Mouse (Mus musculus) kidney, embryonic 14.5 days (tissue): ENCODE measurements around the gene Nbeal2. TPM values are rescaled to one million over a fixed set of nuclear protein-coding genes. Genes with fewer than 3 reads are reported as not detected.

Experiments used
- ATAC-seq: fragments of 200-750 bp; cut with Nextera tagmentation; 2 replicates; pipeline ENCODE4 v1.8.0; 2017; ENCODE audit warnings: moderate number of reproducible peaks, mild to moderate bottlenecking, moderate TSS enrichment, moderate library complexity; ENCODE audit not compliant: low FRiP score, low TSS enrichment
- H3K27ac ChIP-seq: fragments of 300-500 bp; sonication (generic); 2 replicates; pipeline ENCODE4 v1.5.1; 2014; ENCODE audit warnings: low read depth, mild to moderate bottlenecking, low read length, moderate library complexity, mixed read lengths
- H3K27me3 ChIP-seq: fragments of 300-500 bp; sonication (generic); 2 replicates; pipeline ENCODE4 v1.6.1; 2014; ENCODE audit warnings: mild to moderate bottlenecking, low read length; ENCODE audit not compliant: control insufficient read depth, insufficient read depth
- H3K36me3 ChIP-seq: fragments of 300-500 bp; sonication (generic); 2 replicates; pipeline ENCODE4 v1.6.1; 2014; ENCODE audit warnings: low read length, mixed read lengths; ENCODE audit not compliant: control insufficient read depth, insufficient read depth
- H3K4me1 ChIP-seq: fragments of 300-500 bp; sonication (generic); 2 replicates; pipeline ENCODE4 v1.6.1; 2014; ENCODE audit warnings: low read length, mixed read lengths; ENCODE audit not compliant: control insufficient read depth, insufficient read depth
- H3K4me2 ChIP-seq: fragments of 300-500 bp; sonication (generic); replicated peaks from 2 replicates; pipeline ENCODE4 v1.6.1; 2014; ENCODE audit warnings: low read depth, mild to moderate bottlenecking, low read length
- H3K4me3 ChIP-seq: fragments of 300-500 bp; sonication (generic); 2 replicates; pipeline ENCODE4 v1.5.1; 2014; ENCODE audit warnings: mild to moderate bottlenecking, low read length
- H3K9ac ChIP-seq: fragments of 300-500 bp; sonication (generic); 2 replicates; pipeline ENCODE4 v1.6.1; 2014; ENCODE audit warnings: low read depth, mild to moderate bottlenecking, low read length, moderate library complexity
- H3K9me3 ChIP-seq: fragments of 300-500 bp; sonication (generic); 2 replicates; pipeline ENCODE4 v1.6.1; 2016; ENCODE audit warnings: low read length; ENCODE audit not compliant: control insufficient read depth
- WGBS: fragments of 180-500 bp; shearing (Covaris S2); extraction: QIAGEN DNeasy Blood & Tissue Kit; methylation state at CpG from one replicate; pipeline ENCODE4 v1.1.7; 2014; 5-methylcytosine and 5-hydroxymethylcytosine counted together
- polyA plus RNA-seq: library from polyadenylated mRNA; unstranded; fragments of >200 nt; fragmentation: Nextera tagmentation; extraction: Ambion mirVana; gene quantifications from 2 replicates; pipeline ENCODE4 v1.2.1, GENCODE M21; 2014

Nbeal2 gene
- polyA plus RNA-seq, 1 experiment from 2014 or later = 4.8 TPM

GRCm38 (mm10) chr9:110681817-110682216, 27.9 kb upstream of the Nbeal2 start:
- Histone ChIP-seq H3K4me2 (no peak overlapping the region), H3K27me3 (no peaks in the 10 kb centered on the region), H3K27ac (no peak overlapping the region), H3K36me3 (no peaks in the 10 kb centered on the region; the same call in 1 of the 2 replicates), H3K4me1 (peaks cover 21% of the 10 kb centered on the region), H3K9ac (no peak overlapping the region), H3K9me3 (no peaks in the 10 kb centered on the region), H3K4me3 (no peak overlapping the region)
- ATAC-seq = no peak
- 79% methylated on average over 9 of the region's 9 CpGs for WGBS

GRCm38 (mm10) chr9:110680736-110681507, 27.0 kb upstream of the Nbeal2 start:
- Histone ChIP-seq H3K4me2 (no peak overlapping the region), H3K4me1 (peaks cover 25% of the 10 kb centered on the region), H3K9me3 (no peaks in the 10 kb centered on the region), H3K27ac (no peak overlapping the region), H3K4me3 (no peak overlapping the region), H3K36me3 (no peaks in the 10 kb centered on the region; the same call in 1 of the 2 replicates), H3K27me3 (no peaks in the 10 kb centered on the region), H3K9ac (no peak overlapping the region)
- ATAC-seq = no peak
- WGBS = 49% methylated on average over 7 of the region's 7 CpGs

GRCm38 (mm10) chr9:110678886-110679285, 24.9 kb upstream of the Nbeal2 start:
- no peak overlapping the region for H3K4me3 ChIP-seq
- no peak overlapping the region for H3K27ac ChIP-seq
- no peaks in the 10 kb centered on the region for H3K27me3 ChIP-seq
- peaks cover 24% of the 10 kb centered on the region for H3K4me1 ChIP-seq
- H3K4me2 ChIP-seq = no peak overlapping the region
- no peaks in the 10 kb centered on the region for H3K36me3 ChIP-seq
- ATAC-seq = no peak
- H3K9me3 ChIP-seq = no peaks in the 10 kb centered on the region
- no peak overlapping the region for H3K9ac ChIP-seq
- WGBS = 71% methylated on average over 5 of the region's 5 CpGs

- Histone ChIP-seq H3K27ac (no peak overlapping the region), H3K4me2 (no peak overlapping the region), H3K9me3 (no peaks in the 10 kb centered on the region), H3K27me3 (no peaks in the 10 kb centered on the region), H3K36me3 (no peaks in the 10 kb centered on the region), H3K4me3 (no peak overlapping the region), H3K4me1 (peaks cover 19% of the 10 kb centered on the region), H3K9ac (no peak overlapping the region)
- ATAC-seq = no peak
- WGBS = 79% methylated on average over 8 of the region's 8 CpGs
These were observed 22.5 kb upstream of the Nbeal2 start for GRCm38 (mm10) chr9:110676492-110676911.

- Histone ChIP-seq H3K4me1 (peaks cover 19% of the 10 kb centered on the region), H3K27ac (peak overlapping the region; percentile 47; the same call in 1 of the 2 replicates), H3K9ac (no peak overlapping the region), H3K9me3 (no peaks in the 10 kb centered on the region), H3K36me3 (no peaks in the 10 kb centered on the region), H3K4me2 (no peak overlapping the region; the same call in 1 of the 2 replicates), H3K4me3 (no peak overlapping the region), H3K27me3 (no peaks in the 10 kb centered on the region)
- 66% methylated on average over 10 of the region's 10 CpGs for WGBS
- ATAC-seq = no peak
These were observed 19.3 kb upstream of the Nbeal2 start for GRCm38 (mm10) chr9:110673107-110673752.

GRCm38 (mm10) chr9:110672462-110673106, 18.6 kb upstream of the Nbeal2 start:
- H3K27ac ChIP-seq = peak overlapping the region; percentile 47; the same call in 1 of the 2 replicates
- H3K9ac ChIP-seq = no peak overlapping the region
- ATAC-seq = peak; percentile 51; the same call in 1 of the 2 replicates
- H3K4me2 ChIP-seq = no peak overlapping the region; the same call in 1 of the 2 replicates
- 65% methylated on average over 7 of the region's 7 CpGs for WGBS
- H3K9me3 ChIP-seq = no peaks in the 10 kb centered on the region
- no peak overlapping the region for H3K4me3 ChIP-seq
- H3K36me3 ChIP-seq = no peaks in the 10 kb centered on the region
- no peaks in the 10 kb centered on the region for H3K27me3 ChIP-seq
- H3K4me1 ChIP-seq = peaks cover 18% of the 10 kb centered on the region

- H3K27me3 ChIP-seq = no peaks in the 10 kb centered on the region
- no peak for ATAC-seq
- H3K36me3 ChIP-seq = no peaks in the 10 kb centered on the region
- no peak overlapping the region for H3K27ac ChIP-seq
- no peaks in the 10 kb centered on the region for H3K9me3 ChIP-seq
- H3K4me3 ChIP-seq = no peak overlapping the region
- H3K4me1 ChIP-seq = peaks cover 27% of the 10 kb centered on the region
- H3K4me2 ChIP-seq = no peak overlapping the region
- no peak overlapping the region for H3K9ac ChIP-seq
- 80% methylated on average over 5 of the region's 5 CpGs for WGBS
These were observed 15.8 kb upstream of the Nbeal2 start for GRCm38 (mm10) chr9:110669785-110670184.

- Histone ChIP-seq H3K9ac (no peak overlapping the region), H3K27me3 (no peaks in the 10 kb centered on the region), H3K36me3 (no peaks in the 10 kb centered on the region), H3K4me3 (no peak overlapping the region), H3K27ac (no peak overlapping the region), H3K4me2 (no peak overlapping the region), H3K4me1 (peaks cover 26% of the 10 kb centered on the region), H3K9me3 (no peaks in the 10 kb centered on the region)
- WGBS = 88% methylated on average over 6 of the region's 6 CpGs
- no peak for ATAC-seq
These were observed 14.8 kb upstream of the Nbeal2 start for GRCm38 (mm10) chr9:110668601-110669293.
